Mouse (Mus musculus): ENCODE measurements around the gene Il10ra. TPM values are rescaled to one million over a fixed set of nuclear protein-coding genes. Genes with fewer than 3 reads are reported as not detected.
A peak's percentile ranks its signal among the peaks of the same experiment; 100 is the strongest.

The Il10ra gene
- 1 to 10 TPM; 2.6 to 2.7 TPM for total RNA-seq (2021)

- peak in 1 of 2 experiments; percentile 36 for DNase-seq (ENCODE audit: extremely low spot score in 1 of 2, low spot score in 1 of 2)
Observed at GRCm38 (mm10) chr9:45268597-45269325, at the start of gene Il10ra. Gene Il10ra (minus strand): TSS chr9:45269149.

GRCm38 (mm10) chr9:45317635-45318034 lies 48.7 kb upstream of the Il10ra start:
- DNase-seq (ENCODE audit: extremely low spot score in 1 of 2, low spot score in 1 of 2), result no peak

- no peak for DNase-seq (ENCODE audit: extremely low spot score in 1 of 2, low spot score in 1 of 2)
Observed at GRCm38 (mm10) chr9:45313913-45314312, 45.0 kb upstream of the Il10ra start.

GRCm38 (mm10) chr9:45311858-45312257 lies 42.9 kb upstream of the Il10ra start:
- no peak for DNase-seq (ENCODE audit: extremely low spot score in 1 of 2, low spot score in 1 of 2)

- no peak for DNase-seq (ENCODE audit: extremely low spot score in 1 of 2, low spot score in 1 of 2)
Observed at GRCm38 (mm10) chr9:45308521-45308920, 39.6 kb upstream of the Il10ra start.

- no peak for DNase-seq (ENCODE audit: extremely low spot score in 1 of 2, low spot score in 1 of 2)
Observed at GRCm38 (mm10) chr9:45306746-45307410, 37.9 kb upstream of the Il10ra start.

- no peak for DNase-seq (ENCODE audit: extremely low spot score in 1 of 2, low spot score in 1 of 2)
Observed at GRCm38 (mm10) chr9:45301771-45302170, 32.8 kb upstream of the Il10ra start.

GRCm38 (mm10) chr9:45300422-45301104 lies 31.6 kb upstream of the Il10ra start:
- DNase-seq (ENCODE audit: extremely low spot score in 1 of 2, low spot score in 1 of 2), result peak; percentile 98 to 100

GRCm38 (mm10) chr9:45299231-45300006 lies 30.5 kb upstream of the Il10ra start:
- DNase-seq (ENCODE audit: extremely low spot score in 1 of 2, low spot score in 1 of 2), result peak in 1 of 2 experiments; percentile 18

- no peak for DNase-seq (ENCODE audit: extremely low spot score in 1 of 2, low spot score in 1 of 2)
Observed at GRCm38 (mm10) chr9:45294210-45295011, 25.5 kb upstream of the Il10ra start.

GRCm38 (mm10) chr9:45291481-45292168 lies 22.7 kb upstream of the Il10ra start:
- no peak for DNase-seq (ENCODE audit: extremely low spot score in 1 of 2, low spot score in 1 of 2)

GRCm38 (mm10) chr9:45282466-45282865 lies 13.5 kb upstream of the Il10ra start:
- no peak for DNase-seq (ENCODE audit: extremely low spot score in 1 of 2, low spot score in 1 of 2)

GRCm38 (mm10) chr9:45280891-45281290 lies 11.9 kb upstream of the Il10ra start:
- no peak for DNase-seq (ENCODE audit: extremely low spot score in 1 of 2, low spot score in 1 of 2)

GRCm38 (mm10) chr9:45280059-45280458 lies 11.1 kb upstream of the Il10ra start:
- DNase-seq (ENCODE audit: extremely low spot score in 1 of 2, low spot score in 1 of 2), result no peak

GRCm38 (mm10) chr9:45274635-45275034 lies 5.7 kb upstream of the Il10ra start:
- no peak for DNase-seq (ENCODE audit: extremely low spot score in 1 of 2, low spot score in 1 of 2)

GRCm38 (mm10) chr9:45274218-45274617 lies 5.3 kb upstream of the Il10ra start:
- DNase-seq (ENCODE audit: extremely low spot score in 1 of 2, low spot score in 1 of 2), result no peak

- DNase-seq (ENCODE audit: extremely low spot score in 1 of 2, low spot score in 1 of 2), result no peak
Observed at GRCm38 (mm10) chr9:45272213-45272612, 3.3 kb upstream of the Il10ra start.

GRCm38 (mm10) chr9:45268079-45268478 lies 870 bp downstream of the Il10ra start:
- DNase-seq (ENCODE audit: extremely low spot score in 1 of 2, low spot score in 1 of 2), result no peak

GRCm38 (mm10) chr9:45267099-45267498 lies 1.9 kb downstream of the Il10ra start:
- no peak for DNase-seq (ENCODE audit: extremely low spot score in 1 of 2, low spot score in 1 of 2)
